Mouse (Mus musculus) B cell, adult 2 months (primary cell): ENCODE data around the gene Tspo2.
"Not testable (repeated sequence)": the region's sequence is repeated elsewhere in the genome, so short reads cannot be mapped to it uniquely, and the experiment has no call there.

Experiments
- DNase-seq, 2 experiments: peaks; one replicate each; pipeline ENCODE4 v3.0.0; 2022

The Tspo2 gene

GRCm38 (mm10) chr17:48451353-48451675, at the start of gene Tspo2:
TSS of gene Tspo2 (minus strand) at chr17:48451522.
- DNase-seq = no peak

GRCm38 (mm10) chr17:48500846-48501445, 49.6 kb upstream of the Tspo2 start:
- no peak for DNase-seq

- DNase-seq = no peak
These were observed 46.7 kb upstream of the Tspo2 start for GRCm38 (mm10) chr17:48497986-48498385.

GRCm38 (mm10) chr17:48493986-48494385, 42.7 kb upstream of the Tspo2 start:
- DNase-seq = no peak

- DNase-seq = no peak
These were observed 42.3 kb upstream of the Tspo2 start for GRCm38 (mm10) chr17:48493582-48493981.

- no peak for DNase-seq
These were observed 41.3 kb upstream of the Tspo2 start for GRCm38 (mm10) chr17:48492621-48493020.

GRCm38 (mm10) chr17:48489466-48489865, 38.1 kb upstream of the Tspo2 start:
- no peak for DNase-seq

- DNase-seq = no peak
These were observed 32.9 kb upstream of the Tspo2 start for GRCm38 (mm10) chr17:48484191-48484590.

GRCm38 (mm10) chr17:48483764-48484163, 32.4 kb upstream of the Tspo2 start:
- DNase-seq = no peak

- DNase-seq = no peak
These were observed 28.6 kb upstream of the Tspo2 start for GRCm38 (mm10) chr17:48479952-48480351.

GRCm38 (mm10) chr17:48475444-48475843, 24.1 kb upstream of the Tspo2 start:
- no peak for DNase-seq

GRCm38 (mm10) chr17:48474282-48474681, 23.0 kb upstream of the Tspo2 start:
- DNase-seq = not testable (repeated sequence)

GRCm38 (mm10) chr17:48467395-48468231, 16.3 kb upstream of the Tspo2 start:
- peak; percentile 89 to 92 for DNase-seq

GRCm38 (mm10) chr17:48466769-48467394, 15.6 kb upstream of the Tspo2 start:
- DNase-seq = peak; percentile 21 to 22

GRCm38 (mm10) chr17:48463391-48463790, 12.1 kb upstream of the Tspo2 start:
- no peak for DNase-seq

- peak; percentile 40 to 42 for DNase-seq
These were observed 10.8 kb upstream of the Tspo2 start for GRCm38 (mm10) chr17:48462096-48462495.

- peak; percentile 42 to 43 for DNase-seq
These were observed 6.8 kb upstream of the Tspo2 start for GRCm38 (mm10) chr17:48457971-48458653.

GRCm38 (mm10) chr17:48455955-48456354, 4.6 kb upstream of the Tspo2 start:
- DNase-seq = no peak

GRCm38 (mm10) chr17:48454688-48455087, 3.4 kb upstream of the Tspo2 start, which contains the start of gene Unc5cl:
TSS of gene Unc5cl (plus strand) at chr17:48454901.
- no peak for DNase-seq

GRCm38 (mm10) chr17:48454190-48454589, 2.9 kb upstream of the Tspo2 start:
- DNase-seq = no peak

- no peak for DNase-seq
These were observed 2.2 kb upstream of the Tspo2 start for GRCm38 (mm10) chr17:48453489-48453888.

- no peak for DNase-seq
These were observed 577 bp upstream of the Tspo2 start for GRCm38 (mm10) chr17:48451753-48452444.
